Mouse (Mus musculus): ENCODE results near the gene Sorcs2. TPM values are rescaled to one million over a fixed set of nuclear protein-coding genes. Genes with fewer than 3 reads are reported as not detected.
"Not testable (repeated sequence)": the region's sequence is repeated elsewhere in the genome, so short reads cannot be mapped to it uniquely, and the experiment has no call there.

The Sorcs2 gene
- polyA plus RNA-seq, 1 experiment: 5.7 TPM

GRCm38 (mm10) chr5:36258387-36259181 is 139.4 kb downstream of the Sorcs2 start:
- Histone ChIP-seq H3K36me3 (ENCODE audit: control insufficient read depth, insufficient read depth, low read length) (no peaks in the 10 kb centered on the region), H3K4me1 (replicated peaks; ENCODE audit: control insufficient read depth, insufficient read depth, low read length) (peaks cover 12% of the 10 kb centered on the region), H3K27me3 (ENCODE audit: control insufficient read depth, insufficient read depth, low read length) (no peaks in the 10 kb centered on the region), H3K4me3 (ENCODE audit: control insufficient read depth, insufficient read depth, low read length) (no peak overlapping the region), H3K27ac (ENCODE audit: control insufficient read depth, insufficient read depth, low read length) (no peak overlapping the region)
- TF ChIP-seq CTCF (IDR thresholded peaks at IDR 0.05; ENCODE audit: borderline replicate concordance, control insufficient read depth, extremely low read depth, insufficient read depth, low read length, poor library complexity) (no peak), POLR2A (IDR thresholded peaks at IDR 0.05; ENCODE audit: control insufficient read depth, extremely low read depth, insufficient read depth, low read length, poor library complexity) (no peak)
- 94% methylated on average over 12 of the region's 12 CpGs for WGBS
- DNase-seq: no peak

GRCm38 (mm10) chr5:36257008-36257407 is 140.9 kb downstream of the Sorcs2 start:
- no peak for DNase-seq
- WGBS: 95% methylated on average over 5 of the region's 5 CpGs
- Histone ChIP-seq H3K36me3 (ENCODE audit: control insufficient read depth, insufficient read depth, low read length) (no peaks in the 10 kb centered on the region), H3K4me1 (replicated peaks; ENCODE audit: control insufficient read depth, insufficient read depth, low read length) (peaks cover 12% of the 10 kb centered on the region), H3K27ac (ENCODE audit: control insufficient read depth, insufficient read depth, low read length) (no peak overlapping the region), H3K4me3 (ENCODE audit: control insufficient read depth, insufficient read depth, low read length) (no peak overlapping the region), H3K27me3 (ENCODE audit: control insufficient read depth, insufficient read depth, low read length) (no peaks in the 10 kb centered on the region)
- TF ChIP-seq CTCF (IDR thresholded peaks at IDR 0.05; ENCODE audit: borderline replicate concordance, control insufficient read depth, extremely low read depth, insufficient read depth, low read length, poor library complexity): no peak
- no peak for TF ChIP-seq POLR2A (IDR thresholded peaks at IDR 0.05; ENCODE audit: control insufficient read depth, extremely low read depth, insufficient read depth, low read length, poor library complexity)

DNA sequence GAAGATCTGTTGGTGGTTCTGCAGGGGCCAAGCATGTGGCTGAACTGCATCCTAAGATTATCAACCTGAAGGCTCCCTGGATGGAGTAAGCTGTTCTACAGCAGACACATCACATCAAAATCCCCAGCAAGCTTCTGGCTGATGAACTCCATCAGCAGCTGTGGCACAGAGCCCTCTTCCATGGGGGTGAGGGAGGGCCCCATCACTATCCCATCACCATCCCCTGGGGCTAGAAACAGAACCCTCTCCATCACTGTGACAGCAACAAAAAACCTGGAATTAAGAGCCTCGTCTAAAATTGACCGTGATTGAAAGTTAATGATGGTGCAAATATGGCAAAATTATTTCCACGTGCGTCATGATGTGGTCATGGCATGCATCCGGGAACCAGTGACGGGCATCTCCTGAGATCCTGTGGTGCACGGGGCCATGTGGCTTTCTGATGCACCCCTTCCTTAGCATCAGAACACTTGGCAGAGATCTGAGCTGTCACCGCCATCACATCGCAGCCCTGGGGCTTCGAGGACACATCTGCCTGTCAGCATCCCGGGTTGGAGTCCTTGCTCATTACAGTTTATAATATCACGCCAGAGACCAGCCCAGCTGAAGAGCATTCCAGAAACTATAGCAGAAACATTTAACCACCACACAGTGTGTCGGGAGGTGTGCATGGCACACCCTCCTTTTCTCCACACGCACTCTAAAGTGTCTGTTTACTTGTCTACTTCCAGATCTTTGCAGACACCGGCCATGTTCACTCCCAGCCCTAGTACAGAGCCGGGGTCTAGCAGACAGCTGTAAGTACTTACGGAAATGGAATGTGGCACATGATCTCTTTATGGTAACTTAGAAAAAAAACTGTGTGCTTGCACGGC is 143.1 kb downstream of the Sorcs2 start:
- TF ChIP-seq CTCF (IDR thresholded peaks at IDR 0.05; ENCODE audit: borderline replicate concordance, control insufficient read depth, extremely low read depth, insufficient read depth, low read length, poor library complexity): no peak
- TF ChIP-seq POLR2A (IDR thresholded peaks at IDR 0.05; ENCODE audit: control insufficient read depth, extremely low read depth, insufficient read depth, low read length, poor library complexity): no peak
- Histone ChIP-seq H3K4me3 (ENCODE audit: control insufficient read depth, insufficient read depth, low read length) (no peak overlapping the region), H3K36me3 (ENCODE audit: control insufficient read depth, insufficient read depth, low read length) (no peaks in the 10 kb centered on the region), H3K27ac (ENCODE audit: control insufficient read depth, insufficient read depth, low read length) (no peak overlapping the region), H3K4me1 (replicated peaks; ENCODE audit: control insufficient read depth, insufficient read depth, low read length) (peaks cover 12% of the 10 kb centered on the region), H3K27me3 (ENCODE audit: control insufficient read depth, insufficient read depth, low read length) (no peaks in the 10 kb centered on the region)
- DNase-seq: no peak
- WGBS: 67% methylated on average over 18 of the region's 18 CpGs

GRCm38 (mm10) chr5:36252746-36253504 is 145.0 kb downstream of the Sorcs2 start:
- Histone ChIP-seq H3K36me3 (ENCODE audit: control insufficient read depth, insufficient read depth, low read length) (no peaks in the 10 kb centered on the region), H3K27me3 (ENCODE audit: control insufficient read depth, insufficient read depth, low read length) (no peaks in the 10 kb centered on the region), H3K4me1 (replicated peaks; ENCODE audit: control insufficient read depth, insufficient read depth, low read length) (peaks cover 12% of the 10 kb centered on the region), H3K4me3 (ENCODE audit: control insufficient read depth, insufficient read depth, low read length) (no peak overlapping the region), H3K27ac (ENCODE audit: control insufficient read depth, insufficient read depth, low read length) (no peak overlapping the region)
- TF ChIP-seq POLR2A (IDR thresholded peaks at IDR 0.05; ENCODE audit: control insufficient read depth, extremely low read depth, insufficient read depth, low read length, poor library complexity): no peak
- TF ChIP-seq CTCF (IDR thresholded peaks at IDR 0.05; ENCODE audit: borderline replicate concordance, control insufficient read depth, extremely low read depth, insufficient read depth, low read length, poor library complexity): no peak
- DNase-seq: no peak
- 91% methylated on average over 17 of the region's 17 CpGs for WGBS

GRCm38 (mm10) chr5:36248022-36248421 is 149.9 kb downstream of the Sorcs2 start:
- TF ChIP-seq POLR2A (IDR thresholded peaks at IDR 0.05; ENCODE audit: control insufficient read depth, extremely low read depth, insufficient read depth, low read length, poor library complexity): no peak
- TF ChIP-seq CTCF (IDR thresholded peaks at IDR 0.05; ENCODE audit: borderline replicate concordance, control insufficient read depth, extremely low read depth, insufficient read depth, low read length, poor library complexity): no peak
- H3K36me3 ChIP-seq (ENCODE audit: control insufficient read depth, insufficient read depth, low read length): no peaks in the 10 kb centered on the region
- H3K27ac ChIP-seq (ENCODE audit: control insufficient read depth, insufficient read depth, low read length): no peak overlapping the region
- no peak for DNase-seq
- no peaks in the 10 kb centered on the region for H3K4me1 ChIP-seq (replicated peaks; ENCODE audit: control insufficient read depth, insufficient read depth, low read length)
- no peaks in the 10 kb centered on the region for H3K27me3 ChIP-seq (ENCODE audit: control insufficient read depth, insufficient read depth, low read length)
- WGBS: 80% methylated on average over 3 of the region's 3 CpGs
- no peak overlapping the region for H3K4me3 ChIP-seq (ENCODE audit: control insufficient read depth, insufficient read depth, low read length)

DNA sequence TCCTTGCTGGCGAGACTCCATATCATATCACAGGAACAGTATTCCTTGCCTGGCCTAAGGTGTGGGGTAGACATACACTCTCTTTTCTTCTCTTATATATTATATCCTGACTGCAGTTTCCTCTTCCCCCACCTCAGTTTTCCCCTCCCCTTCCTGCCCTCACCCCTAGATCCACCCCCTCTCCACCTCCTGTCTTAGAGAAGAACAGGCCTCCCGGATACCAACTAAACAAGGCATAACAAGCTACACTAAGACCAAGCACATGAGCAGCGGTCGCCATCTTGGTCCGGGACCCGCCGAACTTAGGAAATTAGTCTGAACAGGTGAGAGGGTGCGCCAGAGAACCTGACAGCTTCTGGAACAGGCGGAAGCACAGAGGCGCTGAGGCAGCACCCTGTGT is 160.4 kb downstream of the Sorcs2 start:
- not testable (repeated sequence) for H3K4me1 ChIP-seq (replicated peaks; ENCODE audit: control insufficient read depth, insufficient read depth, low read length); H3K36me3 ChIP-seq (ENCODE audit: control insufficient read depth, insufficient read depth, low read length); DNase-seq; H3K4me3 ChIP-seq (ENCODE audit: control insufficient read depth, insufficient read depth, low read length); H3K27me3 ChIP-seq (ENCODE audit: control insufficient read depth, insufficient read depth, low read length); H3K27ac ChIP-seq (ENCODE audit: control insufficient read depth, insufficient read depth, low read length)
- WGBS: 97% methylated on average over 8 of the region's 10 CpGs

Data from thymus, adult 2 months (tissue).